Mouse (Mus musculus) right cerebral cortex, postnatal 14 days (tissue): ENCODE measurements around the gene Ube2g2.

Experiments
- DNase-seq: peaks from one replicate; pipeline ENCODE4 v3.0.0; 2022

The Ube2g2 gene

GRCm38 (mm10) chr10:77622055-77622988 lies at the start of gene Ube2g2:
Gene Ube2g2, plus strand, starts transcription at chr10:77622275.
- DNase-seq, result peak; percentile 93

- no peak for DNase-seq
Observed at GRCm38 (mm10) chr10:77573162-77573561, 48.9 kb upstream of the Ube2g2 start.

DNA sequence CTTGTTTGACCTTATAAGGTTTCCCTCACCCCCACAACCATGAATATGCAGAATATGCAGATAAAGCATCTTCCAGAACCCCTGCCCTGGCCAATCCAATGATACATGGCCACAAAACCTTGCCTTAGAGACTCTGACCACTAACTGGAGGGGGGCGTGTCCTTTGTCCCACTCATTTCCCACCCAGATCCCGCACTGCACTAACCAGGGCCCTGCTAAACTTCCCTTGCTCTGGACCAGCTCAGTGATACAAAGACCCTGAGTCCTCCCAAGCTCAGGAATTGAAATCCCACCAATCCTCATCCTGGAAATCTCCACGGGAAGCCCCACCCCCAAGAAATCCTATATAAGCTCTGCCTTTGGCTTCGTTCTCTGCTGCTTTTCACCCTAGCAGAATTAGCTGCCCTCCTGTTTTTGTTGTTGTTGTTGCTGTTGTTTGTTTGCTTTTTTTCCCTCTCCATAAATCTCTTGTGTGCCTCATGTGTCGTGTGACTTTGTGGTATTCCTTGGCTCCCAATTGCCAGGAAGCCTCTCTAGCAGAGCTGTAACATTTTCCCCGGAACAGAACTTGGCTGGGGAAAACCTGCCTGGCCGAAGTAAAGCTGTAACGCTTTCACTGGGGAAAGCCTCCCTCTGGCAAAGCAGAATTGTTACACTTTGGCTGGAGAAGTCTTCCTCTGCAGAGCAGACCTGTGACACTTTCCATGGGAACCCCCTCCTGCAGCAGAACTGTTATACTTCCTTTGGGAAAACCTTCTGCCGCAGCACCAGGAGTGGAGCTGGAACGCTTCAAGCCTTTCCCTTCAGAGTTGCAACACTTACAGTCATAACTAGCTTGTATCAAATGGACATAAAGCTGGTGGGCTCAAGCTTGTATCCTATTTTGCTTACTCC lies 41.8 kb upstream of the Ube2g2 start:
- DNase-seq, result no peak

- DNase-seq, result no peak
Observed at GRCm38 (mm10) chr10:77581023-77581407, 41.1 kb upstream of the Ube2g2 start.

GRCm38 (mm10) chr10:77581408-77582284 lies 40.4 kb upstream of the Ube2g2 start, which contains the start of gene Pttg1ip:
Gene Pttg1ip, plus strand, starts transcription at chr10:77581720.
- DNase-seq, result peak; percentile 96

- no peak for DNase-seq
Observed at GRCm38 (mm10) chr10:77582285-77582618, 39.8 kb upstream of the Ube2g2 start.

DNA sequence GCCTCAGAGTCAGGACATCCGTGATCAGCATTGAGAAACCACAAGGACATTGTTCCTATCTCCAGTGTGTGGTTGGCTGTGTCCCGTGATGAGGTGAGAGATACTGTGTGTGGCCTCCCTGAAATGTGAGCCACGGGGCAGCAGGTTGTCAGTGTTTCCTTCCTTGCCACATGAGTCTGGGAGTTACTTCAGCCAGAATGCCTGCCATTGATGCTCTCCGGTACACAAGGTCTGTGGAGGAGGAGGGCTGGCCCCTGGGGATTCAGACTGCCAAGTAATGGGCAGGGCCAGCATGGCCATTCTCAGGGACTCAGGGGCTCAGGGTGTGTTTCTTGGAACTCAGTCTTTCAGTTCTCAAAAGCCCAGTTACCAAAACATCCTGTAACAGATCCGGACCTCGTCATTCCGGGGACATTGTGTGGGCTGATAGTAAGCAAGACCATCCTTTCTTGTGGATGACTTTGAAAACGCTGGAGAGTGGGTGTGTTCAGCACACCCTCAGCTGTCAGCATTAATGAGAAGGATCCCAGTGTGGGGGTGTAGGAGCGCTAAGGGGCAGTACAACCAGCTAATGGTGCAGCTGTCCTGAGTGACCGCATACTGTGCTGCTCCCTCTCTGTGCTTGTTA lies 38.2 kb upstream of the Ube2g2 start:
- no peak for DNase-seq

DNA sequence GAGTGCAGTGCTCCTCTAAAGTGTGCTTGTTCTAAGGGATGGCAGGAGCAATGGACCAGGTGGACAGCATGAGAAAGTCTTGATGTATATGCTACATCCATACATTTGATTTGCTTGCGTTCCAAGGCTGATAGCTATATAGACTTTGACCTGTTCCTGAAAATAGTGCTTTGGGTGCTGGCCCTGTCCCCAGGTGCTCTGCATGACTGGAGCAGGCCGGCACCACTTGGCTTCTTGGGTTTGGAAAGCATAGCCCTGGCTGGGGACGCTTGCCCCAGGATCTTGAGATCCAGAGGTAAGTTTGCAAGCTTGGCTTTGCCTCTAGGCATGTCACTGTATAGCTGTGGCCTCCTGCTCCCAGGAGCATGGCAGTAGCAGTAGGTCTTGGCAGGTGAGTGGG lies 35.4 kb upstream of the Ube2g2 start:
- DNase-seq, result no peak

DNA sequence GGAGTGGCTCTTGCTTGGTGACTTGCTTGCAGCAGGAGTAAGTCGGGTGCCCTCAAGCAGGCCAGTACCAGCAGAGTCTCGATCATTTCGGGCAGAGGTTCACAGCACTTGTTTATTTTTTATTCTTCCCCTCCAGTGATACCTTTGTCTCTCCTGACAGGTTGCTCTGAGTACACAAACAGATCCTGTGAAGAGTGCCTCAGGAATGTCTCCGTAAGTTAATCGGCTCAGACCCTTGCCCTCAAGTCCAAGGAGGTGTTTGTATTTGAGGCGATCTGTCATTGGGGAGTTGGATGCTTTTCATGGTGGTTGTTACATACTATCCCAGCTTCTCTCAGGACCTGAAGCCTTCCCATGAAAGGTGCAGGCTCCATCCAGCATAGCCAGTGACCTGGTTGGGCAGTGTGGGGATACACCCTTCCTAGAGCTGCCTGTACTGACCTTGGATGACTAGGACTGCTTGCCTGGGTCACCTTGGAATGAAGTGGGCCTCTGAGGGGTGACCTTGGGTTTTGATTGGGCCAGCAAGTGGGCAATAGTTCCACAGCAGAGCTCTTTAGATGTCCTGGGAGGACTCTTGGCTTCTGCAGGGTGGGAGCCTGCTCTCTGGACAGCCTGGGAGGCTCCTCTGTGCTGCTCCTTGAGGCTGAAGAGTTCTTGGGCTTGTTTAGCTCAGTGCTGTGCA lies 34.8 kb upstream of the Ube2g2 start:
- DNase-seq, result no peak

DNA sequence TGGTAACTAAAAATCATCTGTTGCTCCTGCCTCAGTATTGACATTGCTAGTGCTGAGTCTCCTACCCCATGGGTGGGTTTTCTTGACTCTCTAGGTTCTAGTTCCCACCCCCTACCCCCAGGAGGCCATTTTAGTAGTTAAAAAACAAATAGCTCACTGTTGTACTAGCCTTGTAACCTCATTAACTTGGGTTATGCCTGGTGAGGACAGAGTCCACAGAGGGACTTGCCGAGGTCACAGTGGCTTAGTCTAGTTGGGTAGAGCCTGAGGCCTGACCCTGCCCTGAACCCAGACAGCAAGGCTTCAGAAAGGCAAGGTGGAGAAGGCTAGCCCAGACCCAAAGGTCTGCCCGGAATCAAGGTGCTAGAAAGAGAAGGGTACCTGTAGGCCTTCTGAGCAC lies 34.0 kb upstream of the Ube2g2 start:
- DNase-seq, result no peak

DNA sequence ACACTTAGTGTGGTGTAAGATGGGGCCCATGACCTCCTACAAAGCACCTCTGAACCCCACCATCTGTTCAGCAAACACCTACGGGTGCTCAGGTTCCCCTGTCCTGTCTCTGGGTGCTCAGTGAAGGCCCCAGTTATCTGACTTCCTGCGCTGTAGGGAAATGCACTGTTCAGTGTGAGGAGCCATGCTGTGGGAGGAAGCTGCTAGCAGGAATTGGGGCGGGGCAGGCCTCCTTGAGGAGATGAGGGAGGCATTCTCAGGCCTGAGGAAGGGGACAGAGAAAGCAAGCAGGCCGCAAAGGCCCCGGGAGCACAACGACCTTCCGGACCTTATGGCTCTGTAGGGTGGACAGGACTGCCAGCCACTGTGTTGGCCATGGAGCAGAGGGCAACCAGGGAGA lies 33.0 kb upstream of the Ube2g2 start:
- no peak for DNase-seq

DNA sequence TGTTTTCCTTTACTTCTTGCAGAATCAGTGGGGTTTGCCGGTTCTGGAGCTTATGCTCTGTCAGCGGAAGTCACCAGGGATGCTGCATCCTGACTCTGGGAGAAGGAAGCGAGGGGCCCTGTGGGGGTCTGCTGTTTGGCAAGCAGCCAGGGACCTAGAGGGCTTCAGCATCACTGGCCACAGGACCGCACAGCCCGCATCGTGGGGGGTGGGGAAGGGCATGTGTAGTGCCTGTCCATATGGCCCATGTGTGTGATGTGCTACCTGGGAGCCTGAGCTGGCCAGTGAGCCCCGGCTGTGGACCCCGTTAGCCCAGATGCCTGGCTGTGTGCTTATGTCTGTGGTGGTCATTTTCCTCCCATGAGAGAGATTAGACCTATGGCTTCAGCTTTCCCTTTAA lies 32.3 kb upstream of the Ube2g2 start:
- no peak for DNase-seq

DNA sequence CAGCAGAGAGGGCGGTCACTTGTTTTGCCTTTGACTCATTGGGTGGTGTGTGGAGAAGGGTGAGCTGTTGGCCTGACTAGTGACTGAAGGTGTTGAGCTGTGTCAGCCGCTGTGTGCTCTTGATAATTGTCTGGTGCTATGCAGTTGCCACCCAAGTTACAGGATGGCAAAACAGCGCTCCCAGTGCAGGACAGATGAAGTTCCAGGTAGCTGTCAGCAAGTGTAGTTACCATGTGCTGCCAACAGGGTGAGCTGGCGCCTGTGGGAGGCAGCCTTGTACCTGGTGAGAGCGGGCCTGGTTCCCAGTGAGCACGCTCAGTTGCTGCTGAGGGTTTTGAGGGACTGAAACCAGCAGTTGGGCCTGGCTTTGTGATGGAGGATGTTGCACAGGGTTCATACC lies 31.3 kb upstream of the Ube2g2 start:
- peak; percentile 64 for DNase-seq

GRCm38 (mm10) chr10:77591546-77591945 lies 30.5 kb upstream of the Ube2g2 start:
- DNase-seq, result peak; percentile 44

DNA sequence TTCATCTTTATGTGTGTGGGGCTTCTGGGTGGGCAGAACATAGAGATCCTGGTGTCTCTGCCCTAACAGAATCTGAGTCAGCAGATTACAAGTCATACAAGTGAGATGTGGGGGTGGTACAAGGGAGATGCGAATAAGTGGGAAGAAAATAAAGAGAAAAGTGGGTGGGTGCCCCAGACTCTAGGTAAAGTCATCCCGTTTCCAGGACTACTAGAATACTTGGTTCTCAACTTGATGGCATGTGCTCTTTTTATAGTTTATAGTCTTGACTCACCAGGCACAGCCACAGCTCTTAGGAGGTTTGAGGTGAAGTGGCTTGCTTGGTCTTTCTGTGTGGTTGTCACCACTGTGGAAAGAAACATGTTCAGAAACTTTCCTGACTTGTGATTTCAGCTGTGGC lies 26.0 kb upstream of the Ube2g2 start:
- DNase-seq, result no peak

- no peak for DNase-seq
Observed at GRCm38 (mm10) chr10:77603021-77603420, 19.1 kb upstream of the Ube2g2 start.

DNA sequence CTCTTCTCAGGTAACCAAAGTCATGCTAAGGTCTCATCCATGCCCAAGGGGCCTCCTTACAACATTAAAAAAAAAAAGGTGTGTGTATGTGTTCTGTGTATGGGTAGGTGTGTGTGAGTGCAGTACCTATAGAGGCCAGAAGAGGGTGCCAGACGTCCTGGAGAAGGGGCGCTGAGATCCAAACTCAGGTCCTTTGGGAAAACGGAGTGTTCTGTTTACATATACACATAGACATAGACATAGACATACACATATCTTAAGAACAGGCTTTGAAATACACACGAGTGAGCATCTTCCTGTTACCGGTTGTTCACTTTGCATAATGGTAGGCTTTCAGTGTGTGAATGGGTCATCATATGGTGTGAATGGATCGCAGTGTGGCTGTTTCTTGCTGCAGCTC lies 18.0 kb upstream of the Ube2g2 start:
- no peak for DNase-seq

GRCm38 (mm10) chr10:77604958-77605357 lies 17.1 kb upstream of the Ube2g2 start:
- DNase-seq, result no peak

DNA sequence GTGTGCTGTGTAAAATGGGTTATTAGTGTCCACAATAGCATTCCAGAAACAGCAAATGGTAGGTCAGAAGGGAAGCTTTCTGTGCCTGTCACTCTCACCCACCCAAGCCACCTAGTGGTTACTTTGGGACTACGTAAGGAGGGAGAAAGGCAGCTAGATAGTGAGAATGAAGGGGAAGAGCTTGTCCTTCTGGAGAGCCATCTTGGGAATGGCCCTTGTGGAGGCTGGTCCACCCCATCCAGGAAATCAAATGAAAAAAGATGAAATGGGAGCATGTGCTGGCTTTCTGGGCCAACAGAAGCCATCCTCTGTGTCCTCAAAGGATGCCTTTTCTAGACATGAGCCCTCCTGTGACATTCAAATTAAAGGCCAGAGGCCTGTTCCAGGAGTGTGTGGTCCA lies 16.7 kb upstream of the Ube2g2 start:
- DNase-seq, result no peak

DNA sequence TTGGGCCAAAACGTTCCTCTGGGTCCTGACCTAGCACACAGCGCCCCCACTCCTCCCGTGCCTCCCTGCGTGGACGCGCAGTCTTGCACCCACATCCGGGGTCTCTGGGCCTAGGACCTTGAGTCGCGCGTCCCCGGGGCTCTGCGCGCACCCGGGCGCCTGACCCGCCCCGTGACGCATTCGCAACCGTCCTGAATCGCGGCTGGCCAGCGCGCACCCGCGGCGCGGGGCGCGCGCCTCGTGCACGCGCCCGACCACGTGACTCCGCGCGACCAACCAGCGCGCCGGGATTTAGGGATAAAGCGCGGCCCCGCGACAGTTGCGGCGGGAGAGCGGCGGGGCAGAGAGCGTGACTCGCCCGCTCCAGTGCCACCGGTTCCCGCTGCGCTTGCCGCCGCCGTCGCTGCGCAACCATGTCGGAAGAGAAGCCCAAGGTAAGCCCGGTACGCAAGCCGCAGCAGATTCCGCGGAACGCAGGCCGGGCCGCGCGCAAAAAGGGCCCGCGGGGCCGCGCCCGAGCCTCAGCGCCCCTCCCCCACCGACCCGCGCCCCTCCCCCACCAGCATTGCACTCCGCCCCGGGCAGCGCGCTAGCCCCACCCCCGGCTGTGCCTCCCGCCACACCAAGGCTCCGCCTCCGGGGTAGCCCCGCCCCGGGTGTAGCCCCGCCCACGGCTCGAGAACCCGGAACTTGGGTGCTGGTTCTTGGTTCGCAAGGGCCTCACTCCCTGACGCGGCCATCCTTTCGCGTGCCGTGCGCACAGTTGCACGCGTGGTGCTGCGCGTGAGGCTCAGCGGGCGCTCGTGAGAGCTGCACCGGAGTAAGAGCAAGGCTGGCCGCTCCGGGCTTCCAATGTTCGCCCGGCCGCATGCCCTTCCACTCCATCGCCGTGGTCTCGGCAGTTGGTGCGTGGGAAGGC lies 15.9 kb upstream of the Ube2g2 start, which contains the start of the genes Sumo3 and Gm49325:
Sumo3 (plus strand) TSS at position 190 of the 919 bp plus-strand sequence.
Gm49325 (plus strand) TSS at position 290 of the 919 bp plus-strand sequence.
- peak; percentile 93 for DNase-seq
